Mouse (Mus musculus): ENCODE results near the gene Gm10722.
"Not testable (repeated sequence)": the region's sequence is repeated elsewhere in the genome, so short reads cannot be mapped to it uniquely, and the experiment has no call there.

DNA sequence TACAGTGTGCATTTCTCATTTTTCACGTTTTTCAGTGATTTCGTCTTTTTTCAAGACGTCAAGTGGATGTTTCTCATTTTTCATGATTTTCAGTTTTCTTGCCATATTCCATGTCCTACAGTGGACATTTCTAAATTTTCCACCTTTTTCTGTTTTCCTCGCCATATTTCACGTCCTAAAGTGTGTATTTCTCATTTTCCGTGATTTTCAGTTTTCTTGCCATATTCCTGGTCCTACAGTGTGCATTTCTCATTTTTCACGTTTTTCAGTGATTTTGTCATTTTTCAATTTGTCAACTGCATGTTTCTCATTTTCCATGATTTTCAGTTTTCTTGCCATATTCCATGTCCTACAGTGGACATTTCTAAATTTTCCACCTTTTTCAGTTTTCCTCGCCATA, 33.6 kb downstream of the Gm10722 start, which contains the start of gene Gm17535:
- TF ChIP-seq CTCF, EP300 (IDR thresholded peaks at IDR 0.05; ENCODE audit: low read depth): not testable (repeated sequence)

All from heart, postnatal 0 days (tissue).